Mouse (Mus musculus) stomach, embryonic 14.5 days (tissue): ENCODE measurements around the gene Stpg3. TPM values are rescaled to one million over a fixed set of nuclear protein-coding genes. Genes with fewer than 3 reads are reported as not detected.

Source experiments
- ATAC-seq: fragments of 200-750 bp; cut with Nextera tagmentation; 2 replicates; pipeline ENCODE4 v1.8.0; 2017; ENCODE audit warnings: low read depth, moderate TSS enrichment; ENCODE audit not compliant: insufficient number of reproducible peaks, insufficient read depth, low FRiP score
- H3K27ac ChIP-seq: fragments of 300-500 bp; sonication (generic); 2 replicates; pipeline ENCODE4 v1.5.1; 2014; ENCODE audit warnings: mild to moderate bottlenecking, low read length, moderate library complexity, mixed read lengths
- H3K27me3 ChIP-seq: fragments of 300-500 bp; sonication (generic); 2 replicates; pipeline ENCODE4 v1.6.1; 2014; ENCODE audit warnings: low read length, control low read depth, mixed read lengths; ENCODE audit not compliant: control insufficient read depth, insufficient read depth
- H3K36me3 ChIP-seq: fragments of 300-500 bp; sonication (generic); 2 replicates; pipeline ENCODE4 v1.6.1; 2014; ENCODE audit warnings: mild to moderate bottlenecking, control low read depth, low read length, moderate library complexity, mixed read lengths; ENCODE audit not compliant: control insufficient read depth, insufficient read depth
- H3K4me1 ChIP-seq: fragments of 300-500 bp; sonication (generic); 2 replicates; pipeline ENCODE4 v1.6.1; 2014; ENCODE audit warnings: low read length, control low read depth, mixed read lengths; ENCODE audit not compliant: control insufficient read depth, insufficient read depth
- H3K4me2 ChIP-seq: fragments of 300-500 bp; sonication (generic); replicated peaks from 2 replicates; pipeline ENCODE4 v1.6.1; 2014; ENCODE audit warnings: low read depth, low read length, control low read depth
- H3K4me3 ChIP-seq: fragments of 300-500 bp; sonication (generic); 2 replicates; pipeline ENCODE4 v1.5.1; 2014; ENCODE audit warnings: low read depth, low read length, control low read depth
- H3K9ac ChIP-seq: fragments of 300-500 bp; sonication (generic); replicated peaks from 2 replicates; pipeline ENCODE4 v1.6.1; 2014; ENCODE audit warnings: low read depth, mild to moderate bottlenecking, control low read depth, low read length, moderate library complexity, mixed read lengths
- H3K9me3 ChIP-seq: fragments of 300-500 bp; sonication (generic); 2 replicates; pipeline ENCODE4 v1.6.1; 2016; ENCODE audit warnings: low read depth, low read length, control low read depth; ENCODE audit not compliant: control insufficient read depth
- WGBS: fragments of 180-500 bp; shearing (Covaris S2); extraction: QIAGEN DNeasy Blood & Tissue Kit; methylation state at CpG from one replicate; pipeline ENCODE4 v1.1.7; 2014; 5-methylcytosine and 5-hydroxymethylcytosine counted together
- polyA plus RNA-seq: library from polyadenylated mRNA; unstranded; fragments of >200 nt; fragmentation: Nextera tagmentation; extraction: Ambion mirVana; gene quantifications from 2 replicates; pipeline ENCODE4 v1.2.1, GENCODE M21; 2014

The Stpg3 gene
- polyA plus RNA-seq, 1 experiment from 2014 or later, result not detected

- 5% methylated on average over 6 of the region's 6 CpGs for WGBS
- ATAC-seq, result no peak
- Histone ChIP-seq H3K4me2 (no peak overlapping the region), H3K9me3 (no peaks in the 10 kb centered on the region), H3K36me3 (no peaks in the 10 kb centered on the region), H3K4me3 (no peak overlapping the region), H3K4me1 (peaks cover 34% of the 10 kb centered on the region), H3K9ac (no peak overlapping the region), H3K27ac (peak overlapping the region; percentile 40; the same call in 1 of the 2 replicates), H3K27me3 (peaks cover 7% of the 10 kb centered on the region)
Observed at GRCm38 (mm10) chr2:25177685-25178084, 36.8 kb downstream of the Stpg3 start.

DNA sequence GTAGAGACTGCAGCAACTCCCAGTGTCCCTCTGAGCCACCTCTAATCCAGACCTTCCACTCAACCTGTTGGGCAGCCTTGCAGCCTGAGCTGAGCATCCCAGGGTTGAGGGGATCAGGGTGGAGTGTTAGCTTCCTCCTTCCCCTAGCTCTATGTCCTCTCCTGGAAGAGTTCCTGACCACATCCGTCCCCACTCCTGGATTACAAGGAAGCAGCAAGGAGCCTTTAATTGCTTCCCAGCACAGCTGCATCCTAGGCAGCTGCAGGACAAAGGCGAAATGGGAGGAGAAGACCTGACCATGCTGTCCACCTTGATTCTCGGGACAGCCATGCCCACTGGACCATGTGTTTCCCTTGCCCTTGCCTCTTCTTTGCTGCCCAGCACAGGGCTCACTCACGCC, 37.4 kb downstream of the Stpg3 start:
- H3K27me3 ChIP-seq, result peaks cover 7% of the 10 kb centered on the region
- H3K4me3 ChIP-seq, result no peak overlapping the region
- H3K4me2 ChIP-seq, result no peak overlapping the region
- WGBS, result 46% methylated on average over 4 of the region's 4 CpGs
- H3K4me1 ChIP-seq, result peaks cover 34% of the 10 kb centered on the region
- no peak for ATAC-seq
- H3K27ac ChIP-seq, result peak overlapping the region; percentile 40; the same call in 1 of the 2 replicates
- H3K9ac ChIP-seq, result no peak overlapping the region
- no peaks in the 10 kb centered on the region for H3K9me3 ChIP-seq
- H3K36me3 ChIP-seq, result no peaks in the 10 kb centered on the region

GRCm38 (mm10) chr2:25176573-25176972, 37.9 kb downstream of the Stpg3 start:
- no peaks in the 10 kb centered on the region for H3K9me3 ChIP-seq
- peaks cover 7% of the 10 kb centered on the region for H3K27me3 ChIP-seq
- no peak overlapping the region for H3K9ac ChIP-seq
- peaks cover 34% of the 10 kb centered on the region for H3K4me1 ChIP-seq
- H3K4me2 ChIP-seq, result no peak overlapping the region
- no peak overlapping the region for H3K27ac ChIP-seq
- WGBS, result 48% methylated on average over 6 of the region's 6 CpGs
- H3K36me3 ChIP-seq, result no peaks in the 10 kb centered on the region
- no peak overlapping the region for H3K4me3 ChIP-seq
- no peak for ATAC-seq

- peaks cover 30% of the 10 kb centered on the region for H3K4me1 ChIP-seq
- H3K27ac ChIP-seq, result no peak overlapping the region
- no peak overlapping the region for H3K4me2 ChIP-seq
- WGBS, result 83% methylated on average over 4 of the region's 4 CpGs
- no peaks in the 10 kb centered on the region for H3K9me3 ChIP-seq
- no peak for ATAC-seq
- H3K4me3 ChIP-seq, result no peak overlapping the region
- peaks cover 5% of the 10 kb centered on the region for H3K27me3 ChIP-seq
- no peak overlapping the region for H3K9ac ChIP-seq
- no peaks in the 10 kb centered on the region for H3K36me3 ChIP-seq
Observed at GRCm38 (mm10) chr2:25175690-25176078, 38.8 kb downstream of the Stpg3 start.

- Histone ChIP-seq H3K4me1 (peaks cover 29% of the 10 kb centered on the region), H3K27me3 (peaks cover under 1% of the 10 kb centered on the region), H3K9ac (no peak overlapping the region), H3K4me3 (no peak overlapping the region), H3K9me3 (no peaks in the 10 kb centered on the region), H3K4me2 (no peak overlapping the region), H3K27ac (no peak overlapping the region), H3K36me3 (no peaks in the 10 kb centered on the region)
- WGBS, result 50% methylated on average over 7 of the region's 7 CpGs
- no peak for ATAC-seq
Observed at GRCm38 (mm10) chr2:25174866-25175689, 39.4 kb downstream of the Stpg3 start.

- WGBS, result 92% methylated on average over 4 of the region's 4 CpGs
- Histone ChIP-seq H3K36me3 (no peaks in the 10 kb centered on the region), H3K9ac (no peak overlapping the region), H3K9me3 (no peaks in the 10 kb centered on the region), H3K4me1 (peaks cover 28% of the 10 kb centered on the region), H3K4me2 (no peak overlapping the region), H3K27me3 (no peaks in the 10 kb centered on the region; the same call in 1 of the 2 replicates), H3K4me3 (no peak overlapping the region), H3K27ac (no peak overlapping the region)
- ATAC-seq, result no peak
Observed at GRCm38 (mm10) chr2:25173821-25174220, 40.6 kb downstream of the Stpg3 start.

- no peak overlapping the region for H3K9ac ChIP-seq
- no peak for ATAC-seq
- H3K27me3 ChIP-seq, result no peaks in the 10 kb centered on the region
- H3K9me3 ChIP-seq, result no peaks in the 10 kb centered on the region
- no peaks in the 10 kb centered on the region for H3K36me3 ChIP-seq
- peaks cover 24% of the 10 kb centered on the region for H3K4me1 ChIP-seq
- no peak overlapping the region for H3K4me2 ChIP-seq
- H3K27ac ChIP-seq, result peak overlapping the region; percentile 15; the same call in 1 of the 2 replicates
- H3K4me3 ChIP-seq, result no peak overlapping the region
- WGBS, result 62% methylated on average over 8 of the region's 8 CpGs
Observed at GRCm38 (mm10) chr2:25172629-25173028, 41.8 kb downstream of the Stpg3 start.

- H3K9ac ChIP-seq, result no peak overlapping the region
- no peak for ATAC-seq
Observed at GRCm38 (mm10) chr2:25171769-25172153, 42.7 kb downstream of the Stpg3 start.

More at GRCm38 (mm10) chr2:25171769-25172153, 42.7 kb downstream of the Stpg3 start:
- no peaks in the 10 kb centered on the region for H3K36me3 ChIP-seq
- no peak overlapping the region for H3K4me3 ChIP-seq
- H3K9me3 ChIP-seq, result no peaks in the 10 kb centered on the region
- H3K27ac ChIP-seq, result no peak overlapping the region
- H3K27me3 ChIP-seq, result no peaks in the 10 kb centered on the region
- H3K4me1 ChIP-seq, result peaks cover 22% of the 10 kb centered on the region
- 62% methylated on average over 1 of the region's 1 CpGs for WGBS
- H3K4me2 ChIP-seq, result no peak overlapping the region
